Mouse (Mus musculus) limb, embryonic 10.5 days (tissue): ENCODE measurements around the gene Tmbim4. TPM values are rescaled to one million over a fixed set of nuclear protein-coding genes. Genes with fewer than 3 reads are reported as not detected.
"Not testable (repeated sequence)": the region's sequence is repeated elsewhere in the genome, so short reads cannot be mapped to it uniquely, and the experiment has no call there.

Experiments
- DNase-seq: peaks from one replicate; pipeline ENCODE4 v3.0.0-alpha.2; 2017; ENCODE audit warnings: low spot score
- H3K27ac ChIP-seq: fragments of 300-500 bp; sonication (generic); 2 replicates; pipeline ENCODE4 v1.5.1; 2016; ENCODE audit warnings: mild to moderate bottlenecking
- H3K27me3 ChIP-seq: fragments of 300-500 bp; sonication (generic); 2 replicates; pipeline ENCODE4 v1.6.1; 2016; ENCODE audit warnings: low read depth, mild to moderate bottlenecking; ENCODE audit not compliant: poor library complexity, severe bottlenecking
- H3K36me3 ChIP-seq: fragments of 300-500 bp; sonication (generic); 2 replicates; pipeline ENCODE4 v1.6.1; 2016; ENCODE audit warnings: mild to moderate bottlenecking, moderate library complexity
- H3K4me1 ChIP-seq: fragments of 300-500 bp; sonication (generic); 2 replicates; pipeline ENCODE4 v1.6.1; 2016
- H3K4me3 ChIP-seq: fragments of 300-500 bp; sonication (generic); 2 replicates; pipeline ENCODE4 v1.5.1; 2016; ENCODE audit warnings: mild to moderate bottlenecking, moderate library complexity
- H3K9me3 ChIP-seq: fragments of 300-500 bp; sonication (generic); replicated peaks from 2 replicates; pipeline ENCODE4 v1.6.1; 2016; ENCODE audit warnings: mild to moderate bottlenecking
- WGBS: fragments of 180-500 bp; shearing (Covaris S2); methylation state at CpG from one replicate; pipeline ENCODE4 v1.1.7; 2016; 5-methylcytosine and 5-hydroxymethylcytosine counted together
- polyA plus RNA-seq: library from polyadenylated mRNA; unstranded; fragments of >200 nt; fragmentation: Nextera tagmentation; extraction: Ambion mirVana; gene quantifications from 2 replicates; pipeline ENCODE4 v1.2.1, GENCODE M21; 2016

Tmbim4 gene
- polyA plus RNA-seq, 1 experiment from 2014 or later, result 74.3 TPM

- Histone ChIP-seq H3K27ac (no peak overlapping the region), H3K27me3 (peaks cover 24% of the 10 kb centered on the region), H3K9me3 (no peaks in the 10 kb centered on the region), H3K4me1 (peaks cover 18% of the 10 kb centered on the region), H3K4me3 (no peak overlapping the region), H3K36me3 (no peaks in the 10 kb centered on the region)
- no peak for DNase-seq
- whole genome bisulfite sequencing, result 85% methylated on average over 13 of the region's 13 CpGs
Measured at GRCm38 (mm10) chr10:120204591-120205210, 3.3 kb downstream of the Tmbim4 start.

DNA sequence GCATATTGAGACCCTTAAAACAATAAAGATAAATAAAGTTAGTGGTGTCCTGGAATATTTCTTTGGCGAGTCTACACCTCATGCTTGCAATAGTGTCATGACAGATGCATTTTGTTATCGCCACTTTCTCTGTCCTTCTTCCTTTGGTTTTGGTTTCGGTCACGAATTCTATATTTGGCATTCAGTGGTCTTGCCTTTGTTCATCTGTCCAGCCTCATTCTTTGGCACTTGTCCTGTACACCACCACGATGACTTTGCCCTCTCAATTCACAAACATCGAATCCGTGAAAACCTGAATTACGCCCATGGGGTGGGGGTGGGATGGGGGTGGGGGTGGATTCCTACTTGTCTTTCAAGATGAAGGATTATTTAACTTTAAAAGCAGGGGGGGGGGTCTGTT, 6.6 kb downstream of the Tmbim4 start:
- Histone ChIP-seq H3K4me3 (peak overlapping the region; percentile 96; the same call in 1 of the 2 replicates), H3K36me3 (peaks cover 11% of the 10 kb centered on the region), H3K4me1 (peaks cover 11% of the 10 kb centered on the region), H3K27ac (0 out of 2 replicates have a peak overlapping the region, but pooled peaks have one; percentile 78), H3K27me3 (no peaks in the 10 kb centered on the region), H3K9me3 (no peaks in the 10 kb centered on the region)
- WGBS, result 88% methylated on average over 8 of the region's 8 CpGs
- DNase-seq, result no peak

DNA sequence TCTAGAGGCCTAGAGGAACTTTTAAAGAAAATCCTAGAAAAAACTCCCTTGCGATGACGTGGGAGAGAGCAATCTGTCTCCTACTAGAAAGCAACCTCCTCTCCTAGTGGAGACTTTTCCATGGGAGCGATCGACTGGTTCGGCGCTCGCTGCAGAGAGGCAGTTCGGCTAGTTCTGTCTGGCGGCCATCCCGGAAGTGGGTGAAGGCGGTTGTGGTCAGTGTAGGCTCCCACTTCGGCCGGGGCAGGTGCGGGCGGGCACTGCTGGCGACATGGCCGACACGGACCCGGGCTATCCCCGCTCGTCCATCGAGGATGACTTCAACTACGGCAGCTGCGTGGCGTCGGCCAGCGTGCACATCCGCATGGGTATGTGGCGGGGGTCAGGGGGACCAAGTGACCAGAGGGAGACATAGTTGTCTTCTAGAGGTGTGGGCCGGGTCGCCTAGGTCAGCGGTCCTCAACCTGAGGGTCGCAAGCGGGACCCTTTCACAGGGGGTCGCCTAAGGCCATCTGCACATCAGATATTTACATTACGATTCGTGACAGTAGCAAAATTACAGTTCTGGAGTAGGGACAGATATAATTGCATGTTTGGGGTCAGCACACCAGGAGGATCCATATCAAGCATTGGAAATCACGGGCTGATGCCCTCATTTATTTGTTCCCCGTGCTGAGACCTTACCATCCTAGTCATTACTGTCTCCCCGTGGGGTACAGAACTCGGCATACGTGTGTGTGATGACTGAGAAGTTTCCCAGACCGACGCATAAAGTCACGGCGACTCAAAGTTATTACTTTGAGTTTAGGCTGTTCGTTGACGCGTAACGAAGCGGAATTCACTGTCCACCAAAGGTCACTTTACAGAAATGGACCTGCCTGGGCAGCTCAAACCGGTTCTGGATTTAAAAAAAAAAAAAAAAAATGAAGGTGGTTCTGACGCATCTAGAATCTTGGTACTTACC, 7.5 kb downstream of the Tmbim4 start:
- H3K4me3 ChIP-seq, result peak overlapping the region; percentile 96
- no peaks in the 10 kb centered on the region for H3K27me3 ChIP-seq
- H3K4me1 ChIP-seq, result peaks cover 11% of the 10 kb centered on the region
- peaks cover 11% of the 10 kb centered on the region for H3K36me3 ChIP-seq
- H3K9me3 ChIP-seq, result no peaks in the 10 kb centered on the region
- DNase-seq, result peak; percentile 95
- WGBS, result 6% methylated on average over 53 of the region's 53 CpGs
- H3K27ac ChIP-seq, result peak overlapping the region; percentile 78

DNA sequence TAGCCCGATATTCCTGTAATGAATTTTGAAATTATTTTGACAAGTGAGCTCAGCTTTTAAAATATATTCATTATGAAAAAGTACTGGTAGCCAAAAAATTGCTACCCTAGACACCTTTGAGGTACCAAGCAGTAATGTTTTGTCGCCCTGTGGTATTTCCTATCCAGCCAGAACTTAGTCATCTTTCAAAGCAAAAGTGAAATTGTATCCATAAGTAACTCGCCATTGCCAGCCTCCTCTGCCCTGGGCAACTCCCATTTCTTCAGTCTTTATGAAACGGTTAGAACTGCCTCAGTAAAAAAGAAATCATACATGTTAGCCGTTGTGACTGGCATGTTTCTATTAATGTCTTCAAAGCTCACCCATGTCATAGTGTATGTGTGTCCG, 8.1 kb downstream of the Tmbim4 start:
- 77% methylated on average over 6 of the region's 6 CpGs for WGBS
- Histone ChIP-seq H3K27ac (no peak overlapping the region), H3K4me3 (peak overlapping the region; percentile 96), H3K9me3 (no peaks in the 10 kb centered on the region), H3K27me3 (no peaks in the 10 kb centered on the region), H3K36me3 (peaks cover 11% of the 10 kb centered on the region), H3K4me1 (peaks cover 11% of the 10 kb centered on the region)
- DNase-seq, result no peak

GRCm38 (mm10) chr10:120210096-120210495, 8.7 kb downstream of the Tmbim4 start:
- no peak for DNase-seq
- H3K27me3 ChIP-seq, result no peaks in the 10 kb centered on the region
- WGBS, result 85% methylated on average over 3 of the region's 3 CpGs
- peaks cover 11% of the 10 kb centered on the region for H3K36me3 ChIP-seq
- H3K4me3 ChIP-seq, result no peak overlapping the region
- H3K27ac ChIP-seq, result no peak overlapping the region
- peaks cover 11% of the 10 kb centered on the region for H3K4me1 ChIP-seq
- no peaks in the 10 kb centered on the region for H3K9me3 ChIP-seq

GRCm38 (mm10) chr10:120217099-120217498, 15.7 kb downstream of the Tmbim4 start:
- H3K9me3 ChIP-seq, H3K4me1 ChIP-seq, H3K27me3 ChIP-seq, DNase-seq, H3K4me3 ChIP-seq, H3K27ac ChIP-seq: not testable (repeated sequence)
- H3K36me3 ChIP-seq, result peaks cover 20% of the 10 kb centered on the region
- 88% methylated on average over 1 of the region's 1 CpGs for WGBS

- H3K27ac ChIP-seq, result no peak overlapping the region
- H3K9me3 ChIP-seq, result no peaks in the 10 kb centered on the region
- no peaks in the 10 kb centered on the region for H3K4me1 ChIP-seq
- no peak overlapping the region for H3K4me3 ChIP-seq
- peaks cover 22% of the 10 kb centered on the region for H3K36me3 ChIP-seq
- 89% methylated on average over 10 of the region's 10 CpGs for WGBS
- DNase-seq, result no peak
- no peaks in the 10 kb centered on the region for H3K27me3 ChIP-seq
Measured at GRCm38 (mm10) chr10:120218996-120219395, 17.6 kb downstream of the Tmbim4 start.

- H3K27me3 ChIP-seq, result no peaks in the 10 kb centered on the region
- DNase-seq, result no peak
- H3K4me1 ChIP-seq, result no peaks in the 10 kb centered on the region
- no peak overlapping the region for H3K4me3 ChIP-seq
- no peak overlapping the region for H3K27ac ChIP-seq
- peaks cover 26% of the 10 kb centered on the region for H3K36me3 ChIP-seq
- no peaks in the 10 kb centered on the region for H3K9me3 ChIP-seq
- 85% methylated on average over 14 of the region's 14 CpGs for WGBS
Measured at GRCm38 (mm10) chr10:120219578-120220359, 18.4 kb downstream of the Tmbim4 start.

DNA sequence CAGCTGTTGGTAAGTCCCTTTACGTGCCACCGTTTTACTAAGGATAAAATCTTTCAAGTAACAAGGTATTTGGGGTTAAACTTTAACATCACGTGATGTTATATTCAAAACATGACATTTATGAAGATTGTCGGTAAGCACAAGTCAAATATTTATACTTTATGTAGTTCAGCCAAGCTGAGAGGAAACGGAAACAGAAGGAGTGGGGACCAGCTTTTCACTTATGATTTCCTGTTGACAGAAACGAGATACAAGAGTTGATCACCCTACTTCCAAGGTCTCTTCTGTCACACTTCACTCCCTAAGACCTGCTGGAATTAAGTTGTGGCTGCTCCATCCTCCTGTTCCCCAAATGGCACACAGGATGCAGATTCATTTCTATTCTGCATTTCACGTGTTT, 19.4 kb downstream of the Tmbim4 start:
- DNase-seq, result no peak
- 91% methylated on average over 7 of the region's 7 CpGs for WGBS
- Histone ChIP-seq H3K4me1 (no peaks in the 10 kb centered on the region), H3K27ac (no peak overlapping the region), H3K27me3 (no peaks in the 10 kb centered on the region), H3K36me3 (peaks cover 27% of the 10 kb centered on the region), H3K4me3 (no peak overlapping the region), H3K9me3 (no peaks in the 10 kb centered on the region)

- H3K27ac ChIP-seq, result peak within 1 kb of the TSS; percentile 90
- under 1% methylated on average over 57 of the region's 57 CpGs for WGBS
Measured at GRCm38 (mm10) chr10:120226871-120227661, 25.7 kb downstream of the Tmbim4 start, which contains the start of gene Llph. Gene Llph (plus strand): TSS chr10:120227070.

GRCm38 (mm10) chr10:120231718-120232117, 30.3 kb downstream of the Tmbim4 start:
- Histone ChIP-seq H3K36me3 (peaks cover 48% of the 10 kb centered on the region), H3K27me3 (no peaks in the 10 kb centered on the region), H3K4me1 (peaks cover 36% of the 10 kb centered on the region), H3K4me3 (no peak overlapping the region), H3K9me3 (no peaks in the 10 kb centered on the region), H3K27ac (no peak overlapping the region)
- 34% methylated on average over 5 of the region's 5 CpGs for WGBS
- DNase-seq, result peak; percentile 82

More at GRCm38 (mm10) chr10:120226871-120227661, 25.7 kb downstream of the Tmbim4 start, which contains the start of gene Llph:
- peak; percentile 91 for DNase-seq
- Histone ChIP-seq H3K4me3 (peak within 1 kb of the TSS; percentile 100), H3K27me3 (no peaks in the 10 kb centered on the region), H3K9me3 (no peaks in the 10 kb centered on the region), H3K4me1 (peaks cover 23% of the 10 kb centered on the region), H3K36me3 (peaks cover 47% of the 10 kb centered on the region)
